ENCODE assay signal across 14 mouse cellular contexts in genomic region chr2:37982714-37983113, GRCm38 (mm10).
"Had no signal": no experiment of that assay in that cellular context is flagged by ENCODE, and none has a peak within 500 bp of the region (broad histone marks: within the 10 kb centered on the region; RNA-seq: fewer than 3 reads in every experiment).

No protein-coding gene starts in this region.

- ATAC-seq: liver, postnatal 0 days; lung, postnatal 0 days; midbrain, embryonic 15.5 days had no signal

- H3K4me1 ChIP-seq: neural tube, embryonic 13.5 days had no signal

- H3K36me3 ChIP-seq: limb, embryonic 12.5 days; limb, embryonic 15.5 days; midbrain, embryonic 12.5 days; midbrain, embryonic 15.5 days had no signal

- H3K9ac ChIP-seq: limb, embryonic 12.5 days; limb, embryonic 15.5 days; liver, embryonic 14.5 days; liver, postnatal 0 days; lung, embryonic 14.5 days; midbrain, embryonic 12.5 days; midbrain, embryonic 15.5 days; neural tube, embryonic 13.5 days had no signal

- H3K4me3 ChIP-seq: limb, embryonic 12.5 days; limb, embryonic 15.5 days; midbrain, embryonic 12.5 days; midbrain, embryonic 15.5 days; neural tube, embryonic 13.5 days had no signal

- H3K4me2 ChIP-seq: limb, embryonic 12.5 days; limb, embryonic 15.5 days; liver, embryonic 11.5 days; lung, embryonic 14.5 days; midbrain, embryonic 12.5 days; midbrain, embryonic 15.5 days; neural tube, embryonic 13.5 days had no signal

- H3K27ac ChIP-seq: limb, embryonic 12.5 days; limb, embryonic 15.5 days; liver, embryonic 14.5 days; macrophage; midbrain, embryonic 12.5 days; midbrain, embryonic 15.5 days; neural tube, embryonic 13.5 days had no signal

- H3K27me3 ChIP-seq: limb, embryonic 15.5 days; midbrain, embryonic 12.5 days; midbrain, embryonic 15.5 days; neural tube, embryonic 13.5 days had no signal

- DNase-seq: kidney, postnatal 25 days; liver, postnatal 0 days; lung, embryonic 14.5 days; thymus, adult 18-20 months; thymus, postnatal 36 days had no signal

- H3K9me3 ChIP-seq: limb, embryonic 12.5 days; limb, embryonic 15.5 days; midbrain, embryonic 12.5 days; midbrain, embryonic 15.5 days; neural tube, embryonic 13.5 days had no signal
